Mouse (Mus musculus) stomach, embryonic 15.5 days (tissue): Measurements from ENCODE around the gene Tbc1d5. TPM values are rescaled to one million over a fixed set of nuclear protein-coding genes. Genes with fewer than 3 reads are reported as not detected.

Experiments
- ATAC-seq: fragments of 200-750 bp; cut with Nextera tagmentation; 2 replicates; pipeline ENCODE4 v1.8.0; 2017; ENCODE audit warnings: low read depth, moderate number of reproducible peaks, moderate TSS enrichment; ENCODE audit not compliant: insufficient read depth, low FRiP score
- H3K27ac ChIP-seq: fragments of 300-500 bp; sonication (generic); 2 replicates; pipeline ENCODE4 v1.5.1; 2015; ENCODE audit warnings: mild to moderate bottlenecking, inconsistent platforms
- H3K27me3 ChIP-seq: fragments of 300-500 bp; sonication (generic); replicated peaks from 2 replicates; pipeline ENCODE4 v1.6.1; 2015; ENCODE audit warnings: inconsistent platforms
- H3K36me3 ChIP-seq: fragments of 300-500 bp; sonication (generic); 2 replicates; pipeline ENCODE4 v1.6.1; 2015; ENCODE audit warnings: inconsistent platforms
- H3K4me1 ChIP-seq: fragments of 300-500 bp; sonication (generic); 2 replicates; pipeline ENCODE4 v1.6.1; 2015; ENCODE audit warnings: inconsistent platforms
- H3K4me2 ChIP-seq: fragments of 300-500 bp; sonication (generic); 2 replicates; pipeline ENCODE4 v1.6.1; 2015; ENCODE audit warnings: mild to moderate bottlenecking, inconsistent platforms
- H3K4me3 ChIP-seq: fragments of 300-500 bp; sonication (generic); replicated peaks from 2 replicates; pipeline ENCODE4 v1.5.1; 2015; ENCODE audit warnings: inconsistent platforms
- H3K9ac ChIP-seq: fragments of 300-500 bp; sonication (generic); 2 replicates; pipeline ENCODE4 v1.6.1; 2015; ENCODE audit warnings: inconsistent platforms
- H3K9me3 ChIP-seq: fragments of 300-500 bp; sonication (generic); 2 replicates; pipeline ENCODE4 v1.6.1; 2016; ENCODE audit warnings: inconsistent platforms
- WGBS: fragments of 180-500 bp; shearing (Covaris S2); methylation state at CpG from one replicate; pipeline ENCODE4 v1.1.7; 2015; 5-methylcytosine and 5-hydroxymethylcytosine counted together
- polyA plus RNA-seq: library from polyadenylated mRNA; unstranded; fragments of >200 nt; fragmentation: Nextera tagmentation; extraction: Ambion mirVana; gene quantifications from 2 replicates; pipeline ENCODE4 v1.2.1, GENCODE M21; 2015

Gene Tbc1d5
- polyA plus RNA-seq, 1 experiment from 2014 or later = 9.9 TPM

GRCm38 (mm10) chr17:51178491-51179194, 509 bp downstream of the Tbc1d5 start:
- Histone ChIP-seq H3K9me3 (no peaks in the 10 kb centered on the region), H3K4me1 (peaks cover 4% of the 10 kb centered on the region; the same call in 1 of the 2 replicates), H3K9ac (peak overlapping the region; percentile 92), H3K4me3 (peak overlapping the region; percentile 80), H3K4me2 (peak overlapping the region; percentile 75), H3K27me3 (no peaks in the 10 kb centered on the region), H3K27ac (peak overlapping the region; percentile 99), H3K36me3 (no peaks in the 10 kb centered on the region)
- ATAC-seq = peak; percentile 76
- WGBS = under 1% methylated on average over 51 of the region's 59 CpGs

DNA sequence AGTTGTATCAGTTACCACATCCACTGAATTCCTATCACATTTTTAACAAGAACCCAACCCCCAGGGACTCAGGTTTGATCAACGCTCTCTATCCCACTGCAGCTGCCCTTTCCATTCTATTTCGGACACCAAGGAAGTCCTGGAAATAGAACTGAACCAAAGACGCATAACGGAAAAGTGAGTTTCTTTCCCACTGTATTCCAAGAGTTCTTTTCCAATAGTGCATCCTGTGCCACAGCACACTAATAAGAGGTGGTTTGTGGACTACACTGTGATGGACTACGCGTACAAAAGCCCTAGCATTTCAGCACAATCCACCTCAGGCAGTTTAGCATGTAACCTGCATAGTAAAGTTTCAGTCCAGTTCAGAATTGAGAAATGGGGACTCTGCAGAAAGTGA, 1.2 kb downstream of the Tbc1d5 start:
- no peaks in the 10 kb centered on the region for H3K27me3 ChIP-seq
- H3K9ac ChIP-seq = peak overlapping the region; percentile 92; the same call in 1 of the 2 replicates
- H3K27ac ChIP-seq = peak overlapping the region; percentile 99; the same call in 1 of the 2 replicates
- WGBS = 44% methylated on average over 6 of the region's 6 CpGs
- peak overlapping the region; percentile 75 for H3K4me2 ChIP-seq
- peaks cover 4% of the 10 kb centered on the region; the same call in 1 of the 2 replicates for H3K4me1 ChIP-seq
- peak overlapping the region; percentile 80 for H3K4me3 ChIP-seq
- no peaks in the 10 kb centered on the region for H3K36me3 ChIP-seq
- ATAC-seq = no peak
- H3K9me3 ChIP-seq = no peaks in the 10 kb centered on the region

- Histone ChIP-seq H3K4me1 (no peaks in the 10 kb centered on the region), H3K9me3 (no peaks in the 10 kb centered on the region), H3K27ac (no peak overlapping the region), H3K27me3 (no peaks in the 10 kb centered on the region), H3K9ac (no peak overlapping the region), H3K4me3 (no peak overlapping the region), H3K4me2 (no peak overlapping the region), H3K36me3 (no peaks in the 10 kb centered on the region)
- no peak for ATAC-seq
- 77% methylated on average over 1 of the region's 1 CpGs for WGBS
Observed at GRCm38 (mm10) chr17:51172332-51172731, 6.8 kb downstream of the Tbc1d5 start.

- Histone ChIP-seq H3K9me3 (no peaks in the 10 kb centered on the region), H3K4me2 (no peak overlapping the region), H3K4me1 (no peaks in the 10 kb centered on the region), H3K27ac (no peak overlapping the region), H3K27me3 (no peaks in the 10 kb centered on the region), H3K36me3 (no peaks in the 10 kb centered on the region), H3K4me3 (no peak overlapping the region), H3K9ac (no peak overlapping the region)
- WGBS = 84% methylated on average over 3 of the region's 3 CpGs
- ATAC-seq = no peak
Observed at GRCm38 (mm10) chr17:51171504-51171903, 7.6 kb downstream of the Tbc1d5 start.

DNA sequence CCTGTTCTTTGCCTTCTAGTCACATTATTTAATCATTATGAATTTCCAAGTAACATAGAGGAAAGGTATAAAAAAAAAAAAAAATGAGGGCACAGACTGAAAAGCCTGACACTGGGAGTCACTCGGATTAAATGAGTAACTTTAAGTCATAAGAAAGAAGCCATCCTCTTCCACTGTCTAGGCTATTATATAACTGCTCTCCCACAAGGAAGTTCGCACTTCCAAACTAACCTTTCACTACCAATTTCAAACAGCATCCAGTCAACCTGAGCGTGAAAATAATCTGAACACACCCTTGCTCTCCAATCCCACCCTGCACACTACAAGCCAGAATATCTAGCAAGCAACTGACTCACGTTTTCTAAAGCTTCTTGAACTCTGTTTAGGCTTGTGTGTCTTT, 9.2 kb downstream of the Tbc1d5 start:
- Histone ChIP-seq H3K4me1 (no peaks in the 10 kb centered on the region), H3K9ac (no peak overlapping the region), H3K9me3 (no peaks in the 10 kb centered on the region), H3K36me3 (no peaks in the 10 kb centered on the region), H3K27me3 (no peaks in the 10 kb centered on the region), H3K27ac (no peak overlapping the region), H3K4me3 (no peak overlapping the region), H3K4me2 (no peak overlapping the region)
- 79% methylated on average over 4 of the region's 4 CpGs for WGBS
- ATAC-seq = no peak

DNA sequence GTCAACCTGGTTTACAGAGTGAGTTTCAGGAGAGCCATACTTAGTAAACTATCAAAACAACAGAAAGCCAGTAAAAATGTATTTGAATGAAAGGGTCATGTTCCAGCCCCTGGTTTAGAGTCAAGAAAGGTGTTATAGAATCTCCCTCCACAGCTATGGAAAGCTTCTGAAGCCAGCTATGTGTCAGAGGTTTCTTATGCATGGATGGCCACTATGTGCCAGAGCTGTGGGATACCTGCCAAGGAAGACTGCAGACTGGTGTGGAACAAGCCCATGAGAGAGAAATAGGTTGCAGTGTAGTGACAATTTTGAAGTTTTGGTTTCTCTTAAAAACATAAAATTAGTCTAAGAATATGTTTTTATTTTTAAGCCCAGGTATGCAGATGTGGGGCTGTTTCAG, 16.8 kb downstream of the Tbc1d5 start:
- Histone ChIP-seq H3K4me3 (no peak overlapping the region), H3K9me3 (no peaks in the 10 kb centered on the region), H3K9ac (no peak overlapping the region), H3K36me3 (no peaks in the 10 kb centered on the region), H3K27me3 (no peaks in the 10 kb centered on the region), H3K4me2 (no peak overlapping the region), H3K27ac (no peak overlapping the region), H3K4me1 (no peaks in the 10 kb centered on the region)
- no peak for ATAC-seq

- 91% methylated on average over 5 of the region's 5 CpGs for WGBS
- Histone ChIP-seq H3K9me3 (no peaks in the 10 kb centered on the region), H3K4me1 (no peaks in the 10 kb centered on the region), H3K9ac (no peak overlapping the region), H3K27me3 (no peaks in the 10 kb centered on the region), H3K4me2 (no peak overlapping the region), H3K36me3 (no peaks in the 10 kb centered on the region), H3K4me3 (no peak overlapping the region), H3K27ac (no peak overlapping the region)
- ATAC-seq = 0 out of 2 replicates have a peak, but pooled peaks have one; percentile 14
Observed at GRCm38 (mm10) chr17:51159261-51159660, 19.9 kb downstream of the Tbc1d5 start.

DNA sequence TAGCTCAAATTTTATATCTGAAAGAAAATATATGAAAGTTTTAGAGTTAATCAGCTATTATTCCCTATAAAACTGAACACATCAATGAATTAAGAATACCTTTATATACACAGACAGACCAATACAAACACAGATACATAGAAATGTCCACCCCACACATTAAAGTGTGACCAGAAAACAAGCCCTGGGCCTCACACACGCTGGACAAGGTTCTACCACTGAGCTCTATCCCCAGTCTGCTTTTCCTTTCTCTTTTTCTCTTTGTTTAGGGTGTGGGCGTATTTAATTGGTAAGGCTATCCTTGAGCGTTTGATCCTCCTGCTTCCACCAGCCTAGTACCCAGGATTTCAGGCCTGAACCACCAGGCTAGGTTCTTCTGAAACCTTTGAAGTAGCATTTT, 28.2 kb downstream of the Tbc1d5 start:
- H3K36me3 ChIP-seq = no peaks in the 10 kb centered on the region
- H3K9ac ChIP-seq = no peak overlapping the region
- no peak overlapping the region for H3K4me2 ChIP-seq
- no peaks in the 10 kb centered on the region for H3K4me1 ChIP-seq
- no peak for ATAC-seq
- H3K4me3 ChIP-seq = no peak overlapping the region
- H3K27ac ChIP-seq = no peak overlapping the region
- H3K27me3 ChIP-seq = no peaks in the 10 kb centered on the region
- 63% methylated on average over 3 of the region's 3 CpGs for WGBS
- no peaks in the 10 kb centered on the region for H3K9me3 ChIP-seq

DNA sequence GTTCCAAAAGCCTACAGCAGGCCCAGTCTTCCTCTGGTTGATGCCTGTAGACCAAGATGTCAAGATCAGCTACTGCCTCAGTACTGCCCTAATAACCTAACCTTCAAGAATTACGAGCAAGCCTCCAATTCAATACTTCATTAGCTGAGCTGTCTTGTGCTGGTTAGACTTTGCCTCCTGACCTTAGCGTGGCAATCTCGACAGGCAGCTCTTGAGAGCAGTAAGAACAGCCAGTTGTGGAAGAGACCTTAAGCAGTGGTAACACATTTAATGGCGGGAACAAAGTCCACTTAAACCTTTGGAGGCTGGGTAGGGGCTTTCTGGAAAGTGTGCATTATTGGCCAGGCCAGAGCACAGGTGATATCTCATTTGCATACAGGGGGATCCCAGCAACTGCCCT, 34.2 kb downstream of the Tbc1d5 start:
- 90% methylated on average over 4 of the region's 4 CpGs for WGBS
- H3K4me2 ChIP-seq = no peak overlapping the region
- no peak for ATAC-seq

DNA sequence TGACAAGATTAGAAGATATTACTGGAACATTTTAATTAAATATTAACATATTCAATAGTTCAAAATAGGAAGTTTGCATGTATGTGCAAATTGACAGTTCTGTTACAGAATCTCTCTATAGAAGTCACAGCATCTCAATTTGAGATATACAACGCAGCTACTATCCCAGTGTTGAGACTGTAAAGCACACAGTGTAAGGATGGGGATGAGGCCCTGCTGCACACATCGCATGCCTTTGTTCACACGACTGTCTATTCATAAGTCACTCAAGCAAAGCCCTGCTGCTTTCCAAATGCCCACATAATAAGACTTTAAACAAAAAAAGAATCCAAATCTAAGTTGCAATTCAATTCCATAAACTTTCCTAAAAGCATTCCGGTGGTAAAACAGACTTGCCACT, 37.1 kb downstream of the Tbc1d5 start:
- 69% methylated on average over 4 of the region's 4 CpGs for WGBS

More for the DNA sequence above, 34.2 kb downstream of the Tbc1d5 start:
- no peaks in the 10 kb centered on the region for H3K9me3 ChIP-seq
- H3K4me3 ChIP-seq = no peak overlapping the region
- no peaks in the 10 kb centered on the region for H3K4me1 ChIP-seq
- H3K27ac ChIP-seq = no peak overlapping the region
- no peaks in the 10 kb centered on the region for H3K36me3 ChIP-seq
- H3K9ac ChIP-seq = no peak overlapping the region
- no peaks in the 10 kb centered on the region for H3K27me3 ChIP-seq

GRCm38 (mm10) chr17:51111194-51111593, 68.0 kb downstream of the Tbc1d5 start:
- H3K9me3 ChIP-seq = no peaks in the 10 kb centered on the region
- H3K9ac ChIP-seq = no peak overlapping the region
- no peak overlapping the region for H3K4me2 ChIP-seq
- H3K27ac ChIP-seq = no peak overlapping the region
- no peaks in the 10 kb centered on the region for H3K27me3 ChIP-seq
- 61% methylated on average over 2 of the region's 2 CpGs for WGBS
- no peak for ATAC-seq
- H3K4me1 ChIP-seq = no peaks in the 10 kb centered on the region
- H3K36me3 ChIP-seq = no peaks in the 10 kb centered on the region
- H3K4me3 ChIP-seq = no peak overlapping the region

More for the DNA sequence above, 37.1 kb downstream of the Tbc1d5 start:
- H3K27me3 ChIP-seq = no peaks in the 10 kb centered on the region
- no peak overlapping the region for H3K27ac ChIP-seq
- no peak overlapping the region for H3K9ac ChIP-seq
- no peaks in the 10 kb centered on the region for H3K4me1 ChIP-seq
- no peaks in the 10 kb centered on the region for H3K36me3 ChIP-seq
- ATAC-seq = no peak
- H3K4me3 ChIP-seq = no peak overlapping the region
- no peaks in the 10 kb centered on the region for H3K9me3 ChIP-seq
- H3K4me2 ChIP-seq = no peak overlapping the region

DNA sequence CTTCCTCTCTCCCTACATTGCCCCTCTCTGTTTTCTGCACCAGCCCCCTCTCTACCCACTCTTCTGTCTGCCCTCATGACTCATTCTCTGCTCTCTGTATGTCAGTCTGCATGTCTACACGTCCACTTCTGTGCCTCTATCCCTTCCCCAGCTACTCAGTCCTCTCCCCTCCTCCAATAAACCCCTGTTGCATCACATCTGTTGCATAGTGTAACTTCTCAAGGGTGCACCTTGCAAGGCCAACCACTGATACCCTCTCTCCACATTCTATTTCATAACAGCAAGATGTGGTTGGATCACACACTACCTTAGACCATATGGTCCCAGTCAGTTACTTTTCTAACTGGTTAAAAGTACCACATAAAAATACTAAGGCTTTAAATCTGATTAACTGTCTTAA, 74.9 kb downstream of the Tbc1d5 start:
- Histone ChIP-seq H3K4me1 (no peaks in the 10 kb centered on the region), H3K4me2 (no peak overlapping the region), H3K27me3 (no peaks in the 10 kb centered on the region), H3K9ac (no peak overlapping the region), H3K27ac (no peak overlapping the region), H3K4me3 (no peak overlapping the region), H3K36me3 (no peaks in the 10 kb centered on the region), H3K9me3 (no peaks in the 10 kb centered on the region)
- WGBS = 78% methylated on average over 1 of the region's 1 CpGs
- ATAC-seq = no peak

- H3K4me3 ChIP-seq = no peak overlapping the region
- 45% methylated on average over 1 of the region's 1 CpGs for WGBS
- H3K9ac ChIP-seq = no peak overlapping the region
- H3K9me3 ChIP-seq = no peaks in the 10 kb centered on the region
- H3K36me3 ChIP-seq = no peaks in the 10 kb centered on the region
- ATAC-seq = no peak
- H3K27me3 ChIP-seq = no peaks in the 10 kb centered on the region
- H3K27ac ChIP-seq = no peak overlapping the region
- no peak overlapping the region for H3K4me2 ChIP-seq
- no peaks in the 10 kb centered on the region for H3K4me1 ChIP-seq
Observed at GRCm38 (mm10) chr17:51043869-51044268, 135.3 kb downstream of the Tbc1d5 start.
